23 mouse cellular contexts compared by ENCODE assay signal in the genomic region with DNA sequence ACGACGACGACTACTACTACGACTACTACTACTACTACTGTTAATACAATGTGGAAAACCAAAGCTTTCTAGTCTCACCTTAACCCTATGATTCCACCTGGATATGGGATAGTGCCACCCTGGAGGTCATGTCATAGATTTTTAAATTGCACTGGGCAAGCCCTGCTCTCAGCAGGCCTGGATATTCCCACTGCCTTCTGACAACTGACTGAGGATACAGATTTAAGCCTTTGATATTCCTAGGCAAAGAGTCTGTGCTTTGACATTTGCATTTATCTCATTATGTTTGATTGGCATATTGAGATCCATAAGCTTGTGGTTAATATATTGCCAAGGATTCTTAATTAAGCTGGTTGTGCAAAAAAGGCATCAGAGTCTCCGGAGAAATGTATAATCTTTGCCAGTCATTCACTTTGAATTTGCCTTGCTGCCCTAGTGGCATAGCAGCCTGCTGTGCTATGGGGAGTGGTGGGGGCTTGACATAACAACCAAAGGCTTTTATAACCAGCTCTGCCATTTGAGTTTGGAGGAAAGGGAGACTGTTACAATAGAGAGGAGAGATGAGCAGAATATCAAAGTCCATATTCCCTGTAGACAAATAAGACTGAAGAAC.
DNase-seq lines count a peak whose midpoint lies in the region; ATAC-seq and TF ChIP-seq lines count a peak whose summit lies in the region.
"Had no signal": no experiment of that assay in that cellular context is flagged by ENCODE, and none has a peak within 500 bp of the region (broad histone marks: within the 10 kb centered on the region; RNA-seq: fewer than 3 reads in every experiment).

No protein-coding gene starts in this region.

- no peaks in the 10 kb centered on the region for H3K9me3 ChIP-seq in hindbrain, embryonic 14.5 days (ENCODE audit: control insufficient read depth, low read length)
- no peaks in the 10 kb centered on the region for H3K9me3 ChIP-seq in hindbrain, embryonic 16.5 days (ENCODE audit: control insufficient read depth, low read length)
- H3K9me3 ChIP-seq in forebrain, embryonic 14.5 days (replicated peaks; ENCODE audit: control insufficient read depth, low read length) = no peaks in the 10 kb centered on the region
- no peaks in the 10 kb centered on the region for H3K9me3 ChIP-seq in midbrain, embryonic 13.5 days
- H3K9me3 ChIP-seq: embryonic facial prominence, embryonic 13.5 days had no signal

- TF ChIP-seq CTCF in brain, embryonic 14.5 days (IDR thresholded peaks at IDR 0.05; ENCODE audit: borderline replicate concordance, extremely low read depth, insufficient read depth, insufficient read length) = no peak

- H3K9ac ChIP-seq in hindbrain, embryonic 14.5 days = no peak overlapping the region
- H3K9ac ChIP-seq in hindbrain, embryonic 16.5 days (ENCODE audit: low read depth, low read length) = no peak overlapping the region
- no peak overlapping the region for H3K9ac ChIP-seq in forebrain, embryonic 14.5 days (ENCODE audit: low read length)
- H3K9ac ChIP-seq in midbrain, embryonic 13.5 days (replicated peaks) = no peak overlapping the region
- H3K9ac ChIP-seq: embryonic facial prominence, embryonic 13.5 days; liver, embryonic 14.5 days; lung, embryonic 14.5 days had no signal

- peak; percentile 64; the same call in 1 of the 2 replicates for ATAC-seq in hindbrain, embryonic 14.5 days (ENCODE audit: low FRiP score)
- ATAC-seq in hindbrain, embryonic 16.5 days = no peak
- peak; percentile 68; the same call in 1 of the 2 replicates for ATAC-seq in forebrain, embryonic 14.5 days
- peak; percentile 90 for ATAC-seq in midbrain, embryonic 13.5 days
- ATAC-seq: intestine, embryonic 16.5 days had no signal

- H3K27ac ChIP-seq in hindbrain, embryonic 14.5 days = 0 out of 2 replicates have a peak overlapping the region, but pooled peaks have one; percentile 16
- no peak overlapping the region for H3K27ac ChIP-seq in hindbrain, embryonic 16.5 days (ENCODE audit: low read depth, low read length)
- H3K27ac ChIP-seq in forebrain, embryonic 14.5 days (ENCODE audit: low read depth, low read length) = no peak overlapping the region
- peak overlapping the region; percentile 22; the same call in 1 of the 2 replicates for H3K27ac ChIP-seq in midbrain, embryonic 13.5 days
- H3K27ac ChIP-seq: embryonic facial prominence, embryonic 13.5 days; kidney, postnatal 0 days; liver, embryonic 14.5 days; stomach, postnatal 0 days had no signal

- WGBS in hindbrain, embryonic 14.5 days = 76% methylated on average over 5 of the region's 5 CpGs
- 77% methylated on average over 5 of the region's 5 CpGs for WGBS in hindbrain, embryonic 16.5 days
- WGBS in forebrain, embryonic 14.5 days = 83% methylated on average over 5 of the region's 5 CpGs
- WGBS in midbrain, embryonic 13.5 days = 74% methylated on average over 5 of the region's 5 CpGs

- no peaks in the 10 kb centered on the region for H3K36me3 ChIP-seq in hindbrain, embryonic 14.5 days (replicated peaks; ENCODE audit: control insufficient read depth, insufficient read depth)
- no peaks in the 10 kb centered on the region for H3K36me3 ChIP-seq in hindbrain, embryonic 16.5 days (ENCODE audit: control insufficient read depth, insufficient read depth, low read length)
- no peaks in the 10 kb centered on the region for H3K36me3 ChIP-seq in forebrain, embryonic 14.5 days (ENCODE audit: control insufficient read depth, insufficient read depth, low read length)
- no peaks in the 10 kb centered on the region for H3K36me3 ChIP-seq in midbrain, embryonic 13.5 days
- H3K36me3 ChIP-seq: embryonic facial prominence, embryonic 13.5 days had no signal

- H3K4me3 ChIP-seq in hindbrain, embryonic 14.5 days (replicated peaks; ENCODE audit: low read length) = no peak overlapping the region
- H3K4me3 ChIP-seq in hindbrain, embryonic 16.5 days (ENCODE audit: low read length) = no peak overlapping the region
- H3K4me3 ChIP-seq in forebrain, embryonic 14.5 days (ENCODE audit: low read depth, low read length) = no peak overlapping the region
- no peak overlapping the region for H3K4me3 ChIP-seq in midbrain, embryonic 13.5 days (replicated peaks)
- H3K4me3 ChIP-seq: embryonic facial prominence, embryonic 13.5 days had no signal

- H3K27me3 ChIP-seq in hindbrain, embryonic 14.5 days (ENCODE audit: control insufficient read depth, insufficient read depth, low read length) = no peaks in the 10 kb centered on the region
- no peaks in the 10 kb centered on the region for H3K27me3 ChIP-seq in hindbrain, embryonic 16.5 days (replicated peaks; ENCODE audit: control insufficient read depth, insufficient read depth, low read length)
- no peaks in the 10 kb centered on the region for H3K27me3 ChIP-seq in forebrain, embryonic 14.5 days (replicated peaks; ENCODE audit: control insufficient read depth, insufficient read depth, low read length)
- H3K27me3 ChIP-seq in midbrain, embryonic 13.5 days = no peaks in the 10 kb centered on the region
- H3K27me3 ChIP-seq: embryonic facial prominence, embryonic 13.5 days had no signal

- no peak for TF ChIP-seq POLR2A in brain, embryonic 14.5 days (IDR thresholded peaks at IDR 0.05; ENCODE audit: borderline replicate concordance, extremely low read depth, insufficient read depth, insufficient read length, poor library complexity, severe bottlenecking)

- H3K4me2 ChIP-seq in hindbrain, embryonic 14.5 days (replicated peaks) = no peak overlapping the region
- H3K4me2 ChIP-seq in hindbrain, embryonic 16.5 days (ENCODE audit: low read length) = no peak overlapping the region
- H3K4me2 ChIP-seq in forebrain, embryonic 14.5 days (ENCODE audit: low read length) = no peak overlapping the region
- H3K4me2 ChIP-seq in midbrain, embryonic 13.5 days (replicated peaks) = no peak overlapping the region
- H3K4me2 ChIP-seq: embryonic facial prominence, embryonic 13.5 days; lung, embryonic 14.5 days had no signal

- DNase-seq in hindbrain, embryonic 14.5 days (ENCODE audit: low spot score) = no peak
- DNase-seq in brain, embryonic 14.5 days (ENCODE audit: low read depth) = peak; percentile 84
- peak; percentile 73 for DNase-seq in forebrain, embryonic 14.5 days (ENCODE audit: low spot score)
- no peak for DNase-seq in thymus, postnatal 0 days (ENCODE audit: low spot score)
- no peak for DNase-seq in urinary bladder, postnatal 25 days (ENCODE audit: low spot score)
- DNase-seq: adrenal gland, postnatal 25 days; B cell, adult 2 months; cerebellum, adult 18-20 months; cerebellum, postnatal 10 days; gastrocnemius, postnatal 10 days; kidney, adult 8-10 months; liver; lung, embryonic 14.5 days; right cerebral cortex, postnatal 4 days; thymus, adult 18-20 months; thymus, postnatal 36 days had no signal

- H3K4me1 ChIP-seq in hindbrain, embryonic 14.5 days (replicated peaks; ENCODE audit: control insufficient read depth, insufficient read depth, low read length) = no peaks in the 10 kb centered on the region
- H3K4me1 ChIP-seq in hindbrain, embryonic 16.5 days (ENCODE audit: control insufficient read depth, insufficient read depth, low read depth, low read length) = no peaks in the 10 kb centered on the region
- no peaks in the 10 kb centered on the region for H3K4me1 ChIP-seq in forebrain, embryonic 14.5 days (ENCODE audit: control insufficient read depth, insufficient read depth, low read length)
- H3K4me1 ChIP-seq in midbrain, embryonic 13.5 days (replicated peaks) = peaks cover 13% of the 10 kb centered on the region
- H3K4me1 ChIP-seq: embryonic facial prominence, embryonic 13.5 days had no signal

Comparison
In these comparisons a context has a peak if more than half of its experiments do, and no peak if none do; other contexts are left out.
1. H3K27ac ChIP-seq: peak in hindbrain, embryonic 14.5 days (single experiment) and midbrain, embryonic 13.5 days (single experiment); none in hindbrain, embryonic 16.5 days (single experiment) and forebrain, embryonic 14.5 days (single experiment).
2. DNase-seq: peak in brain, embryonic 14.5 days (single experiment) and forebrain, embryonic 14.5 days (single experiment); none in hindbrain, embryonic 14.5 days (single experiment), thymus, postnatal 0 days (single experiment) and urinary bladder, postnatal 25 days (single experiment).